Mouse (Mus musculus) CD8-positive naive resting alpha-beta T cell, adult 57 days (primary cell): ENCODE results near the gene Irak4. TPM values are rescaled to one million over a fixed set of nuclear protein-coding genes. Genes with fewer than 3 reads are reported as not detected.

Experiments used
- total RNA-seq: library from RNA; stranded (reverse); gene quantifications from one replicate; pipeline ENCODE4 v1.2.4, GENCODE M21; 2023

Irak4 gene
- 22.9 TPM for total RNA-seq

DNA sequence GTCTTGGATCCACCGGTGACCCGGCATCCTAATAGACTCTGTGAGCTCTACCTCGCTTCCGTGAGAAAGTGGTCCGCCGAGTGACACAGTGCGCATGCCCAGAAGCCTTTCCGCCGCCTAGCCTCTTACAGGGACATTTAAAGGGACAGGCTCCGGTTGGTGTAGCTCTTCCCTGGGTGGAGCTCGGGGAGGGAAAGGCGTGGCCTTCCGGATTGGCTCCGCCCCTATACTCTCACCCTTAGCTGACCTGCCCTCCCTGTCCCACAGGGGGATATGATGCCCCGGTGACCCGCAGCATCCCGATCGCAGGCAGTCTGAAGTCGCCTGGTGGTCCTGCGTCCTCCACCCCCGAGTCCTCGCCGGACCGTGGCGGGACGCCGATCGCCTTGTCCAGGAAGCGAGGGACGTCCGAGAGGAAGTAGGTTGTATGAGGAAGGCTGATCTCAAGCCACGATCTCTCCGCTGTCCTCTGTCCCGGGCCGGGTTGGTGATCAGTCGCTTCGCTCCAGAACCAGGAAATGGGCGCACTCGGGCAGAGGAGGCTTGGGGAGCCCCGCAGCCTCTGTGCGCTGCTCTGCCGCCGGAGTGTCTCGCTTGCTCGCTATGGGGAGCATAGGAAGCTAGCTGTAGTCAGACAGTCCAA lies at the start of gene Irak4, which contains the start of gene Pus7l:
Irak4 (plus strand) TSS at position 235 of the 643 bp plus-strand sequence.
Pus7l (minus strand) TSS at position 139 of the 643 bp plus-strand sequence.

DNA sequence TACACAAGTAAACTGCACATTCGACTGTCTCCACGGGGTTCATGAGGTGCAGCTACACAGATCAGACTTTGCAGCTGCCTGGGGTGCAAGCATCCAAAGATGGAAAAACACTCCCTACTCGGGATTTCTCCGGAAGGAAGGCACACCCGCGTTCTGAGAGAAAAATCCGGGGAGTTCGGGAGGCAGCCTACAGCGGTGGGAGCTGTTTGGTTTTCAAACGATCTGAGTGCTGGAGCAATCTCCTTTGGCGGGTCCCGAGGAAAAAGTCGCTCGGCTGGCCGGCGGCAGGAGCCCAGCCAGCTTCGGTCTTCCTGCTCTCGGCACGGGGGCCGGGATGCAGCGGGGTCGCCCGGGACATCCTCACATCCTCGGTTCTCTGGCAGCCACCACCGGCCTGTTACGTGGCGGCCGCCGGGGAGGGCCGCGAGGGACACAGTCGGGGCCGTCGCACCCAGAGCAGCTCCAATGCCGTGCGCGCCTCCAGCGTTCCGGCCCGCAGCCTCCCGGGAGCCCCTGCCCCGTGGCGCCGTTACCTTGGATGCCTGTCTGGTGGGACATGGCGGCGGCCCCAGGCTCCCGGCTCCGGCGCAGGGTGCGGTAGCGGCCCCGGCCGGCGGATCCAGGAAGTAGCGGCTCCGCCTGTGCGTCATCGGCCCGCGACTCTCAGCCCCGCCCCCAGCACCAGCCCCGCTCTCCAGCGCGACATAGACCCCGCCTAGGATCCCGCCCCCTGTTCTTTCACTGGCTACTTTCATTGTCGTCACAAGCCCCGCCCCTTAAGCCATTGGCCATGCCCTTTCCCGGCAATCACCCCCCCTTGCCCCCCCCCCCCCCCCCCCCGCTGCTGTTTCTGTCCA lies 46.0 kb downstream of the Irak4 start, which contains the start of gene Twf1:
Twf1 (minus strand) TSS at position 671 of the 857 bp plus-strand sequence.

DNA sequence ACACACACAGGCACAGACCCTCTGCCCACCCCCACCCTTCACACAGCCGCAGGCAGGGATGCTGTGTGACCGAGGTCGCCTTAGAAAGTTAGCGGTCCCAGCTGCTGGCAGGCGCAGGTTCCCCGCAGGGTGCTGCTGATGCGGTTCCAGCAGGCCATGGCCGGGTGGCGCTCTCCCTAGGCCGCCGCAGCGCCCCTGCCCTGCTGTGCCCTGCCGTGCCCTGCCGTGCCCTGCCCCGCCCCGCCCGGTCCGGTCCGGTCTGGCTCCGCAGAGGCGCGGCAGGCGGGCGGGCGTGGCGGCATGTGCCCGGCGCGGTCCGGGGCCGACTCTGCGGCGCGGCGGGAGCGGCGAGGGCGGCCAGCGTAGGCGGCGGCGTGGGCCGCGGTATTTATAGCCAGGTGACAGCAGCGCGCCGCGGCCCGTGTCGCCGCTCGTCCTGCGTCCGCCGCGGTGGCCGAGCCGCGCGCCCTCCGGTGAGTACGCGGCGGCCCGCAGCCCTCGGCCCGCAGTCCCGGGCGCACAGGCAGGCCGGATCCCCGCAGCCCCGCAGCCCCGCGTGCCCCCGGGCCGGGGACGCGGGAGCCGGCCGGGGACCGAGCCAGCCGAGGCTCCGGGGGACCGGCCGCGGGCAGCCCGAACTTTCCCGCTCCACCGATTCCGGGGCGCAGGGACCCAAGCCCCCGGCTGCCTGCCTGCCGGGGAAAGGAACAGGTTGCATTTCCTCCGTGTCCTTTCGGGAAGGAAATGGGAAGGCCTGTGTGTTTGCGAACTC lies 85.6 kb downstream of the Irak4 start, which contains the start of gene Tmem117:
Tmem117 (plus strand) TSS at position 403 of the 772 bp plus-strand sequence.

Other genes starting within 250 kb of the Irak4 start
- gene Adamts20, start 78.2 kb upstream of the Irak4 start, total RNA-seq, result not detected
- gene Pus7l, start 96 bp upstream of the Irak4 start, total RNA-seq, result 12.7 TPM
- gene Twf1, start 46.2 kb downstream of the Irak4 start, total RNA-seq, result 42.6 TPM
- gene Tmem117, start 85.6 kb downstream of the Irak4 start, total RNA-seq, result not detected